Mouse (Mus musculus) neural tube, embryonic 15.5 days (tissue): ENCODE results near the gene Gm20388. TPM values are rescaled to one million over a fixed set of nuclear protein-coding genes. Genes with fewer than 3 reads are reported as not detected.
A peak's percentile ranks its signal among the peaks of the same experiment; 100 is the strongest.

Experiments used
- ATAC-seq: fragments of 200-750 bp; cut with Nextera tagmentation; 2 replicates; pipeline ENCODE4 v1.8.0; 2017; ENCODE audit warnings: mild to moderate bottlenecking, moderate TSS enrichment, moderate library complexity; ENCODE audit not compliant: low FRiP score
- H3K27ac ChIP-seq: fragments of 300-500 bp; sonication (generic); replicated peaks from 2 replicates; pipeline ENCODE4 v1.5.1; 2015; ENCODE audit warnings: mild to moderate bottlenecking, inconsistent platforms
- H3K27me3 ChIP-seq: fragments of 300-500 bp; sonication (generic); replicated peaks from 2 replicates; pipeline ENCODE4 v1.6.1; 2015; ENCODE audit warnings: inconsistent platforms
- H3K36me3 ChIP-seq: fragments of 300-500 bp; sonication (generic); 2 replicates; pipeline ENCODE4 v1.6.1; 2015; ENCODE audit warnings: inconsistent platforms
- H3K4me1 ChIP-seq: fragments of 300-500 bp; sonication (generic); 2 replicates; pipeline ENCODE4 v1.6.1; 2015; ENCODE audit warnings: inconsistent platforms
- H3K4me2 ChIP-seq: fragments of 300-500 bp; sonication (generic); 2 replicates; pipeline ENCODE4 v1.6.1; 2015; ENCODE audit warnings: inconsistent platforms, mild to moderate bottlenecking, moderate library complexity
- H3K4me3 ChIP-seq: fragments of 300-500 bp; sonication (generic); replicated peaks from 2 replicates; pipeline ENCODE4 v1.5.1; 2015; ENCODE audit warnings: mild to moderate bottlenecking, inconsistent platforms
- H3K9ac ChIP-seq: fragments of 300-500 bp; sonication (generic); replicated peaks from 2 replicates; pipeline ENCODE4 v1.6.1; 2015; ENCODE audit warnings: mild to moderate bottlenecking, inconsistent platforms
- H3K9me3 ChIP-seq: fragments of 300-500 bp; sonication (generic); replicated peaks from 2 replicates; pipeline ENCODE4 v1.6.1; 2016; ENCODE audit warnings: inconsistent platforms
- WGBS: fragments of 180-500 bp; shearing (Covaris S2); methylation state at CpG from one replicate; pipeline ENCODE4 v1.1.7; 2015; ENCODE audit warnings: mixed read lengths; 5-methylcytosine and 5-hydroxymethylcytosine counted together
- polyA plus RNA-seq: library from polyadenylated mRNA; unstranded; fragments of >200 nt; fragmentation: Nextera tagmentation; extraction: Ambion mirVana; gene quantifications from 2 replicates; pipeline ENCODE4 v1.2.1, GENCODE M21; 2015

Gene Gm20388
- polyA plus RNA-seq, 1 experiment from 2014 or later: not detected

DNA sequence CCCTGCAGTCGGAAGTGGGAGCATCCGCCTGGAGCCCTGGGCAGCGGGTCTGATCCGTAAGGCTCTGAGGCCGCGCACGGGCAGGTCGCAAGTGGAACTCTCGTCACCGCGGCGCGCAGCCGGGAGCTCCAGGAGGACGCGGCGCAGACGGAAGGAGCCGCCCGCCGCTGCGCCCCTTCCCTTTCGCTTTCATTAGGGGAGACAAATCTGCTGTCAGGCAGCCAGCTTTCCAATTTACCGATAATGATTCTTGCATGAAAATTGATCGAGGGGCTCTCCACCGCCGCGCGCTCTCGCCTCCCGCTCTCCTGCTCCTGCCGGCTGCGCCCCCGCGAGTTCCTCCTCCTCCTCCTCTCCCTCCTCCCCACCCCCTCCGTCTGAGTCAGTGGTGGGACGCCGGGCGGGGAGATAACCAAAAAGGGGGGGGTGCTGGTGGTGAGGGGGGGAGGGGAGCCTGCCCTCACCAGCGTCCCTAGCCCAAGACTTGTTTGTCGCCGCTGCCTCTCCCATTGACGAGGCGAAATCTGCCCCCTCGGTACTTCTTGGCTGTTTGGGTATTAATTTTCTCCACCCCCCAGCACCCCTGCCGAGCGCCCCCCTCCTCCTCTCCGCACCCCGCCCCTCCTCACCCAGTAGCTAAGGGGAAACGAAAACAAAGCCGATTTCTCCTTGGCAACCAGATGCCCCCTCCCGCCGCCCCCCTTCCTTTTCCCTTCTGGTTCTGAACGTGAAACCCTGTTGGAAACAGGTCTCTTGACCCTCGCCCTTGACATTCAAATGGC, 577.3 kb downstream of the Gm20388 start:
- Histone ChIP-seq H3K4me1 (peaks cover 80% of the 10 kb centered on the region), H3K9ac (peak overlapping the region; percentile 91)
- under 1% methylated on average over 55 of the region's 55 CpGs for WGBS

DNA sequence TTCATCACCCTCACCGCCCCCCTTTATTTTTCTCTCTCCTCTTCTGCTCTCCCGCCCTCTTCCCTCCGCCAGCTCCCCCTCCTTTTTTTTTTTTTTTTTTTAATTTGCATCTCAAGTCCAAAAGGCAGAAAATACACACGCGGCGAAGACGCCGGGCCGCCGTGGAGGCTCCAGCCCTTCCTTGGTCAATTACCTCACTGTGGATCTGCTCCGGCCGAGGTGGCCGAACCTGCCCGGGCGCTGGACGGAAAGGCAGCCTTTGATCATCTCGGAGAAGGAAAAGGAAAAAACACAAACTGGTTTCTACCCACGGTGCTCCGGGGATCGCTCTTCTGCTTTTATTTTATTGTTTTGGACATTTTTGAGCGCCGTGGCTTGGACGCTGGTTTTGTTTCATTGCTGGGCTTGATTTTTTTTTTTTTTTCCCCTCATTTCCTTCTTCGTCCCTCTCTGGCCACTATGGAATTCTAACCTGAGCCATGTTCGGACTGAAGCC, 578.0 kb downstream of the Gm20388 start:
- Histone ChIP-seq H3K4me1 (peaks cover 84% of the 10 kb centered on the region), H3K27me3 (no peaks in the 10 kb centered on the region), H3K4me3 (peak overlapping the region; percentile 73), H3K9ac (peak overlapping the region; percentile 91), H3K36me3 (no peaks in the 10 kb centered on the region), H3K4me2 (peak overlapping the region; percentile 93), H3K9me3 (no peaks in the 10 kb centered on the region), H3K27ac (peak overlapping the region; percentile 99)
- WGBS: under 1% methylated on average over 25 of the region's 25 CpGs
- no peak for ATAC-seq

More for the DNA sequence above, 577.3 kb downstream of the Gm20388 start:
- ATAC-seq: peak; percentile 63
- Histone ChIP-seq H3K4me3 (peak overlapping the region; percentile 73), H3K9me3 (no peaks in the 10 kb centered on the region), H3K27me3 (no peaks in the 10 kb centered on the region), H3K36me3 (no peaks in the 10 kb centered on the region), H3K4me2 (peak overlapping the region; percentile 93), H3K27ac (peak overlapping the region; percentile 99)

DNA sequence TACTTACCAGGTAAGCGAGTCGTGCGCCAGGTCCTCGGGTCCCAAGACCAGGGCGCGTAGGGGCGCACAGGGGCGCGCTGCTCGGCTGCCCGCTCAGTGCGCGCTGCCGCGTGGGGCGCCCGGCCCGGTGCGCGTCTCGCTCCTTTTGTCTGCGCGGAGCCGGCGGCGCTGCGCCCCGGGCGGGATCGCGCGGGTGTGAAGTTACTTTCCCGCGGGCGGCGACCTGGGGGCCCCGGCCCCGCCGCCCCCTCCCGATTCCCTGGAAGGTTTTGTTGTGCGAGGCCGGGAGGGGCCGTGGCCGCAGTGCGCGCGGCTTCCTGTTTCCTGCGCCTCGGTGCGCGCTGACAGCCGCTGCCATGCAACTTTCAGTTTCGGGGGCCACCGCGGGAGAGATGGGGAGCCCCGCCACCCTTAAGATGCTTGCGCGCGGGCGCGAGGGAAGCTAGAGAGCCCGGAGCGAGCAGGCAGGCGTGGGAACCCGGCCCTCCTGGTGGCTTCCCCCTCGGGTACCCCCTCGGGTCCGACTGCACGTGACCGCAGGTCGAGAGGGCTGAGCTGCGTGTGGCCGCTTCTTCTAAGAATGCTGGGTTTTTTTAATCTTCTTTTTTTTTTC, 578.6 kb downstream of the Gm20388 start:
- peak overlapping the region; percentile 73 for H3K4me3 ChIP-seq
- ATAC-seq: no peak
- no peaks in the 10 kb centered on the region for H3K36me3 ChIP-seq
- H3K4me1 ChIP-seq: peaks cover 84% of the 10 kb centered on the region
- H3K27me3 ChIP-seq: no peaks in the 10 kb centered on the region
- peak overlapping the region; percentile 91 for H3K9ac ChIP-seq
- H3K4me2 ChIP-seq: peak overlapping the region; percentile 93
- under 1% methylated on average over 72 of the region's 73 CpGs for WGBS
- no peaks in the 10 kb centered on the region for H3K9me3 ChIP-seq
- H3K27ac ChIP-seq: peak overlapping the region; percentile 99

DNA sequence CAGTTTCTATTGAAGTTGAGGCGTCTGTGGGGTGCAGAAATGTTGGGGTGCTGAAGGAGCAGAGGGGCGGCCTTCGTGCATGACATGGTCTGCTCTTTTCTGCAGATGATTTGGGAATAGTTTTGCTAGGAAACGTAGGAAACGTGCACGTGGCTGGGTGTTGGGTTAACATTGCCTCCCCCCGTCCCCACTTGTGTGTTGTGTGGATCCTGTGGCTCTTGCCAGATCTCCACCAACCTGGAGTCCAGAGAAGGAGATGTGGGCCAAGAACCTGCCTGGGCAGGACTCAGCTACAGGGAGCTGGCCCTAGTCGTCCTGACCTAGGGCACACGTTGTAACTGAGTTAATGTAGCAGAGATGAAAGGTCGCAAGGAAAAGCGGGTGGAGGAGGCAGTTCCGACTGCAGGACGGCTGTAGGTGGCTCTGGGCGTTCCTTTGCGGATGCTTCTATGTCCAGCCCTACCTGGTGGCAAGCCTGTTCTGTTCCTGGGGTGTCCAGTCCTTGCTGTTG, 579.2 kb downstream of the Gm20388 start:
- peak overlapping the region; percentile 99 for H3K27ac ChIP-seq
- no peak for ATAC-seq
- H3K4me3 ChIP-seq: peak overlapping the region; percentile 73
- no peaks in the 10 kb centered on the region for H3K36me3 ChIP-seq
- peak overlapping the region; percentile 91 for H3K9ac ChIP-seq
- WGBS: 5% methylated on average over 15 of the region's 15 CpGs
- H3K9me3 ChIP-seq: no peaks in the 10 kb centered on the region
- peak overlapping the region; percentile 93 for H3K4me2 ChIP-seq
- peaks cover 84% of the 10 kb centered on the region for H3K4me1 ChIP-seq
- H3K27me3 ChIP-seq: no peaks in the 10 kb centered on the region

DNA sequence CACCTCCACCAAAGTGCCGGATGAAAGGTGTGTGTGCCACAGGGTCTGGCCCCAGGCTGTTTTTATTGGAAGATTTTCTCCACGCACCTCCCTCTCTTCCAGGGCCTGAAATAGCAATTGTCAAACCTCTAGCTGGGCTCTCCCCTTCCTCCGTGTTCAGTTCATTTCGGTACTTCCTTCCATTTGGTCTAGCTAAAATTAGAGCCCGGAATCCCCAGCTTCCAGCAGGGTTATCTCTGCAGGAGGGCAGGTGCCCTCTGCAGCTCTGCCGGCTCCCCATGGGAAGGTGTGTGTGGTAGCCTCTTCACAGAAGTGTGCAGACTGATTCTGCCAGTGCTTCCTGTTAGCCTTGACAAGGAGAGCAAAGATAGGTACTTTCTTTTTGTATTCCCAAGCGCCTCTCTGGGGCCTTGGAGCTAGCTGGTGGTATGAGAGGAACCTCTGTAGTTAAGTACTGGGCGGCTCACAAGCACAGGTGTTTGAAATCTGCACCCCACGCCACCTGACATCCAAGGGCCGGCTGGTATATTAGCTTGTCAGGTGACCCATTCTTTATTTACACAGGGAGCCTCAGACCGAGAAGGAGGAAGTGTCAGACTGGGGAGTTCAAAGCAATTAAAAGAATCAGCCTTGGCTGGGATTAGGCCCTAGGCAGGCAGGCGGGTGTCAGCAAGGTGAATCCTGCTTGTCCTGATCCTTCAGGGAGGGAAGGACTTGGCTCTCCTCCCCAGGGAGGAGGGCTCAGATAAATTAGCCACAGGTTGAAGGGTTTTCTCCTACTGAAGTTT, 579.9 kb downstream of the Gm20388 start:
- H3K4me2 ChIP-seq: peak overlapping the region; percentile 93
- peaks cover 84% of the 10 kb centered on the region for H3K4me1 ChIP-seq
- 12% methylated on average over 12 of the region's 12 CpGs for WGBS
- H3K27me3 ChIP-seq: no peaks in the 10 kb centered on the region
- ATAC-seq: no peak
- peak overlapping the region; percentile 99 for H3K27ac ChIP-seq
- H3K4me3 ChIP-seq: peak overlapping the region; percentile 73
- no peaks in the 10 kb centered on the region for H3K36me3 ChIP-seq
- no peaks in the 10 kb centered on the region for H3K9me3 ChIP-seq
- peak overlapping the region; percentile 91 for H3K9ac ChIP-seq

DNA sequence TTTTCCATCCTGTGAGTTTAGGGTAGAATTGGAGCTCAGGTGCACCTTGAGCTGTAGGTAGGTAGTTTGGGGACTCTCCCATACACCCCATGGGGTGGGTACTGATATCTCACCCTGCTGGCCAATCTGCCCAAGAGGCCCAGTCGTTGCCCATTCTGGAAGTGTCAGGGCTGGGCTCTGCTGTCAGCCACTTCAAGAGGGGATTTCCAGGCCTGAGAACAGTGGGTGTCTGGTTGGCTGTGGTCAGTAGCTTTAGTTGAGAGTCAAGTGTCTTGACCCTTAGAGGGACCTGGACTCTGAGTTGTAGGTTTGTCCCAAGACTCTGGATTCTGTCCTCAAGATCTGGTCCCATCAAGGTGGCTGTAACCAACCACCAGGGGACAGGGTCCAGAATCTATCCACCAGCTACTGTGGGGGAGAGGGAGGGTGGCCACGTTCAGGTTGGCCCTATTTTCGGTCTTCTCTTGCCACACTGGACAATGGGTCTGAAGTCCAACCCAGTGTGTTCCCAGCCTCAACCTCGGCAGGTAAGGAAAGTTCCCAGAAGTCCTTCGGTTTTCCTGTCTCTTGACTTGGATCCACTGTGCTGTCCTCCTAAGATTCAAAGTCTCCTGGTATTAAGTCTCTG, 580.6 kb downstream of the Gm20388 start:
- WGBS: 61% methylated on average over 5 of the region's 5 CpGs

DNA sequence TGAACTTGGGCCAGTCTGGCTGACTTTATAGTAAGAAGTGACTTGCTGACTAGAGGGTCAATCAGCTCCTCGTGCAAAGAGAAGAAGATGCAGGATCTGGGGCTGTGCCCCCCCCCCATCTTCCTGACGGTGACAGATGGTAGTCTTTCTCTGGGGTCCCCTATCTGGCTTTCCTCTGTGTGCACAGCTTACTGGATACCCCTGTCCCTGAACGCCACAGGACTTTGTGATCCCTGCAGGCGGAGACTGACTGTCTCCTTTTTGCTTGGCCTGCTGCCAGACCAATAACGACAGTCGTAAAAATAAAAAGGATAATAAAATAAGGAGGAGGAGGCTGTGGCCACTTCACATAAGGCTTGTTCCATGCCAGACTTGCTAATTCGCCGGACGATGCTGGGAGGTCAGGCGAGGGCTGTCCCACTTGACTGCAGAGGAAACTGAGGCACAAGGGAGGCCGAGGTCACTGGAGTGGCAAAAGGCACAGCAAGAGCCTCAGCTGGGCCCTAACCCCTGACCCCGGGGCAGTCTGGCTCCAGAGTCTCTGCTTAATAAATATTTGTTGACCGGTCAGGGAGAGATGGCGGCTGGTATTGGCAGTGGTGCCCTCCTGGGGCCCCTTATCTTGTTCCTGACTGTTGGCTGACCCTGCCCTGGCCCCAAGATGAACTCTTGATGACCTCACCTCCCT, 581.7 kb downstream of the Gm20388 start:
- Histone ChIP-seq H3K4me2 (peak overlapping the region; percentile 93), H3K27ac (0 out of 2 replicates have a peak overlapping the region, but pooled peaks have one; percentile 23), H3K4me1 (peaks cover 82% of the 10 kb centered on the region), H3K4me3 (peak overlapping the region; percentile 73), H3K9ac (peak overlapping the region; percentile 91; the same call in 1 of the 2 replicates), H3K9me3 (no peaks in the 10 kb centered on the region), H3K36me3 (no peaks in the 10 kb centered on the region), H3K27me3 (no peaks in the 10 kb centered on the region)
- ATAC-seq: no peak
- WGBS: 8% methylated on average over 14 of the region's 14 CpGs

More for the DNA sequence above, 580.6 kb downstream of the Gm20388 start:
- Histone ChIP-seq H3K36me3 (no peaks in the 10 kb centered on the region), H3K27me3 (no peaks in the 10 kb centered on the region), H3K9me3 (no peaks in the 10 kb centered on the region), H3K4me2 (peak overlapping the region; percentile 93), H3K4me3 (peak overlapping the region; percentile 73), H3K27ac (0 out of 2 replicates have a peak overlapping the region, but pooled peaks have one; percentile 99), H3K9ac (peak overlapping the region; percentile 91), H3K4me1 (peaks cover 83% of the 10 kb centered on the region)
- no peak for ATAC-seq

DNA sequence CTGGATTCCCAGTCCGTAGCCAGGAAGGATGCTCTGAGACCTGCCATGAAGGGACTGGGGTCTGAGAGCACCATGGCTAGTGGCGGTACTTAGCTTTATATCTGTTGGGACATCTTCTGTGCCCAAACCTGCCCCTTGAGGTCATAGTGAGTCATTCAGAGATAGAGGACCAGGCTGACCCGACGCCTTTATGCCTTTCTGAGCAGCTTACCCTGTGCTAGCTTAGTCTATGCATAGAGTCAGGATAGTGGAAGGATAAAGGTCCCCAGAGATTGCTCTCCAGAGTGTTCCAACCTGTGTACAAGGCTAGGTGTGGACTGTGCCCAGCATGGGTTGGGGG, 582.2 kb downstream of the Gm20388 start:
- H3K36me3 ChIP-seq: no peaks in the 10 kb centered on the region
- peak overlapping the region; percentile 73 for H3K4me3 ChIP-seq
- ATAC-seq: no peak
- H3K9me3 ChIP-seq: no peaks in the 10 kb centered on the region
- 37% methylated on average over 4 of the region's 4 CpGs for WGBS
- H3K4me1 ChIP-seq: peaks cover 85% of the 10 kb centered on the region
- H3K27ac ChIP-seq: 0 out of 2 replicates have a peak overlapping the region, but pooled peaks have one; percentile 9
- peak overlapping the region; percentile 93 for H3K4me2 ChIP-seq
- H3K27me3 ChIP-seq: no peaks in the 10 kb centered on the region
- peak overlapping the region; percentile 91; the same call in 1 of the 2 replicates for H3K9ac ChIP-seq

DNA sequence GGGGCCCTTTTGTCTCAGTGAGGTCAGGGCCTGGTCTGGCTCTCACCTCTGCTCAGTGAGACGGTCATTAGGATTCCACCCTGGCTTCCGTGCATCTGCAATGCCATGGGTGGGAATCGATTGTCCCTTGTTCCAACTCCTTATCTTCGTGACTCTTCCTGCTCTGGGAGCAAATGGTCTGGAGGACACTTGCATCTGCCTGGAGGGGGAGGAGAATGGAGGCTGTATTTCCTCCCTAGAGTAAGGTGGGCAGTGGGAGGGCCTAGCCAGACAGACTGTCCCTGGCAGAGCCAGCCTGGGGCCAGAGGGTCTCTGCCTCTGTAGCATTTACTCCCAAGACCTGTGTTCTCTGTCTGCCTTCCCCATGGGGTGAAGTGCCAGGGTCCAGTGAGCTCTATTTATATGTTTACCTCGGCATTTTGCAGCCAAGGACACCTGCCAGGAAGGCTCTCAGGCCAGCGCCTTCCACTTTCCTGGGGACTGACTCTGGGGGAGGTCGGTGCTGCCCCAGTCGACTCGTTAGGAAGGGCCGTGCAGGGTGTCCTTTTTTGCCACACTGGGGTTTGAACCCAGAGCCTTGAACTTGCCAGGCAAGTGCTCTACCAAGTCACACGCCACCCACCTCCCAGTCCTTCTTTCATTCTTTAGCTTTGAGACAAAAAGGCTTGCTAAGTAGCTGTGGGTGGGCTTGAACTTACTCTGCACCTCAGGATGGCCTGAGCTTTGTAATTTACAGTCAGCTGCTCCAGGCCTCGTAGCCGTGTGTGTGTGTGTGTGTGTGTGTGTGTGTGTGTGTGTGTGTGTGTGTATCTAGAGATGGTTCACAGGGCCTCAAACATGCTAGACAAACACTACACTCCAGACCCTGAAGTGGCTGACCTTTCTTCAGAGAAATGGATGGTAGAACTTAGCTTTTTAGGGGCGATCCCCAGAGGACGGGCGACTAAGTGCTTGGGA, 583.1 kb downstream of the Gm20388 start:
- H3K4me1 ChIP-seq: peaks cover 95% of the 10 kb centered on the region
- H3K27me3 ChIP-seq: no peaks in the 10 kb centered on the region
- H3K36me3 ChIP-seq: no peaks in the 10 kb centered on the region
- 46% methylated on average over 16 of the region's 16 CpGs for WGBS
- no peaks in the 10 kb centered on the region for H3K9me3 ChIP-seq
- H3K4me3 ChIP-seq: peak overlapping the region; percentile 73; the same call in 1 of the 2 replicates
- H3K9ac ChIP-seq: peak overlapping the region; percentile 91; the same call in 1 of the 2 replicates
- no peak for ATAC-seq
- peak overlapping the region; percentile 71 for H3K27ac ChIP-seq
- peak overlapping the region; percentile 93 for H3K4me2 ChIP-seq
